Mouse (Mus musculus) kidney, embryonic 14.5 days (tissue): ENCODE measurements around the gene Gm37419. TPM values are rescaled to one million over a fixed set of nuclear protein-coding genes. Genes with fewer than 3 reads are reported as not detected.

Source experiments
- ATAC-seq: fragments of 200-750 bp; cut with Nextera tagmentation; 2 replicates; pipeline ENCODE4 v1.8.0; 2017; ENCODE audit warnings: moderate number of reproducible peaks, mild to moderate bottlenecking, moderate TSS enrichment, moderate library complexity; ENCODE audit not compliant: low FRiP score, low TSS enrichment
- H3K27ac ChIP-seq: fragments of 300-500 bp; sonication (generic); 2 replicates; pipeline ENCODE4 v1.5.1; 2014; ENCODE audit warnings: low read depth, mild to moderate bottlenecking, low read length, moderate library complexity, mixed read lengths
- H3K27me3 ChIP-seq: fragments of 300-500 bp; sonication (generic); 2 replicates; pipeline ENCODE4 v1.6.1; 2014; ENCODE audit warnings: mild to moderate bottlenecking, low read length; ENCODE audit not compliant: control insufficient read depth, insufficient read depth
- H3K36me3 ChIP-seq: fragments of 300-500 bp; sonication (generic); 2 replicates; pipeline ENCODE4 v1.6.1; 2014; ENCODE audit warnings: low read length, mixed read lengths; ENCODE audit not compliant: control insufficient read depth, insufficient read depth
- H3K4me1 ChIP-seq: fragments of 300-500 bp; sonication (generic); 2 replicates; pipeline ENCODE4 v1.6.1; 2014; ENCODE audit warnings: low read length, mixed read lengths; ENCODE audit not compliant: control insufficient read depth, insufficient read depth
- H3K4me2 ChIP-seq: fragments of 300-500 bp; sonication (generic); replicated peaks from 2 replicates; pipeline ENCODE4 v1.6.1; 2014; ENCODE audit warnings: low read depth, mild to moderate bottlenecking, low read length
- H3K4me3 ChIP-seq: fragments of 300-500 bp; sonication (generic); 2 replicates; pipeline ENCODE4 v1.5.1; 2014; ENCODE audit warnings: mild to moderate bottlenecking, low read length
- H3K9ac ChIP-seq: fragments of 300-500 bp; sonication (generic); 2 replicates; pipeline ENCODE4 v1.6.1; 2014; ENCODE audit warnings: low read depth, mild to moderate bottlenecking, low read length, moderate library complexity
- H3K9me3 ChIP-seq: fragments of 300-500 bp; sonication (generic); 2 replicates; pipeline ENCODE4 v1.6.1; 2016; ENCODE audit warnings: low read length; ENCODE audit not compliant: control insufficient read depth
- WGBS: fragments of 180-500 bp; shearing (Covaris S2); extraction: QIAGEN DNeasy Blood & Tissue Kit; methylation state at CpG from one replicate; pipeline ENCODE4 v1.1.7; 2014; 5-methylcytosine and 5-hydroxymethylcytosine counted together
- polyA plus RNA-seq: library from polyadenylated mRNA; unstranded; fragments of >200 nt; fragmentation: Nextera tagmentation; extraction: Ambion mirVana; gene quantifications from 2 replicates; pipeline ENCODE4 v1.2.1, GENCODE M21; 2014

The Gm37419 gene
- polyA plus RNA-seq, 1 experiment from 2014 or later = not detected

GRCm38 (mm10) chr16:23982891-23983588, 5.2 kb upstream of the Gm37419 start:
- H3K9ac ChIP-seq = no peak overlapping the region; the same call in 1 of the 2 replicates
- peaks cover 26% of the 10 kb centered on the region for H3K4me1 ChIP-seq

GRCm38 (mm10) chr16:23984183-23984582, 4.1 kb upstream of the Gm37419 start:
- ATAC-seq = peak; percentile 46
- H3K27ac ChIP-seq = no peak overlapping the region
- under 1% methylated on average over 22 of the region's 22 CpGs for WGBS
- peaks cover 19% of the 10 kb centered on the region for H3K27me3 ChIP-seq
- H3K9ac ChIP-seq = peak overlapping the region; percentile 47; the same call in 1 of the 2 replicates
- no peaks in the 10 kb centered on the region for H3K36me3 ChIP-seq
- no peaks in the 10 kb centered on the region for H3K9me3 ChIP-seq
- peaks cover 26% of the 10 kb centered on the region for H3K4me1 ChIP-seq
- H3K4me3 ChIP-seq = peak overlapping the region; percentile 42
- H3K4me2 ChIP-seq = peak overlapping the region; percentile 93

More at GRCm38 (mm10) chr16:23982891-23983588, 5.2 kb upstream of the Gm37419 start:
- 1% methylated on average over 33 of the region's 33 CpGs for WGBS
- ATAC-seq = no peak
- no peak overlapping the region for H3K27ac ChIP-seq
- H3K27me3 ChIP-seq = peaks cover 19% of the 10 kb centered on the region
- H3K9me3 ChIP-seq = no peaks in the 10 kb centered on the region
- no peaks in the 10 kb centered on the region for H3K36me3 ChIP-seq
- H3K4me3 ChIP-seq = peak overlapping the region; percentile 43
- peak overlapping the region; percentile 85 for H3K4me2 ChIP-seq

- no peak for ATAC-seq
- Histone ChIP-seq H3K27ac (no peak overlapping the region), H3K4me2 (peak overlapping the region; percentile 93), H3K27me3 (peaks cover 11% of the 10 kb centered on the region), H3K4me1 (peaks cover 26% of the 10 kb centered on the region), H3K9me3 (no peaks in the 10 kb centered on the region), H3K9ac (peak overlapping the region; percentile 47), H3K36me3 (no peaks in the 10 kb centered on the region), H3K4me3 (peak overlapping the region; percentile 42)
- WGBS = under 1% methylated on average over 22 of the region's 22 CpGs
These were observed 3.4 kb upstream of the Gm37419 start for GRCm38 (mm10) chr16:23984760-23985466.

- Histone ChIP-seq H3K4me3 (no peak overlapping the region), H3K4me1 (peaks cover 23% of the 10 kb centered on the region)
These were observed 2.8 kb upstream of the Gm37419 start for GRCm38 (mm10) chr16:23985467-23985861.

GRCm38 (mm10) chr16:23986176-23986575, 2.1 kb upstream of the Gm37419 start:
- no peak overlapping the region for H3K27ac ChIP-seq
- H3K9ac ChIP-seq = no peak overlapping the region
- H3K27me3 ChIP-seq = no peaks in the 10 kb centered on the region
- WGBS = 10% methylated on average over 3 of the region's 3 CpGs
- H3K4me3 ChIP-seq = peak overlapping the region; percentile 84; the same call in 1 of the 2 replicates
- H3K4me1 ChIP-seq = peaks cover 18% of the 10 kb centered on the region; the same call in 1 of the 2 replicates
- H3K36me3 ChIP-seq = no peaks in the 10 kb centered on the region
- peak overlapping the region; percentile 94 for H3K4me2 ChIP-seq
- H3K9me3 ChIP-seq = no peaks in the 10 kb centered on the region
- no peak for ATAC-seq

More at GRCm38 (mm10) chr16:23985467-23985861, 2.8 kb upstream of the Gm37419 start:
- no peaks in the 10 kb centered on the region for H3K9me3 ChIP-seq
- ATAC-seq = no peak
- no peaks in the 10 kb centered on the region for H3K36me3 ChIP-seq
- H3K4me2 ChIP-seq = peak overlapping the region; percentile 93; the same call in 1 of the 2 replicates
- 2% methylated on average over 6 of the region's 6 CpGs for whole genome bisulfite sequencing
- no peak overlapping the region for H3K9ac ChIP-seq
- peaks cover 6% of the 10 kb centered on the region for H3K27me3 ChIP-seq
- H3K27ac ChIP-seq = no peak overlapping the region

GRCm38 (mm10) chr16:23986871-23987270, 1.4 kb upstream of the Gm37419 start:
- H3K27ac ChIP-seq = no peak overlapping the region
- no peaks in the 10 kb centered on the region for H3K27me3 ChIP-seq
- H3K4me2 ChIP-seq = peak overlapping the region; percentile 94
- H3K9ac ChIP-seq = peak overlapping the region; percentile 84
- H3K4me1 ChIP-seq = peaks cover 20% of the 10 kb centered on the region; the same call in 1 of the 2 replicates
- H3K36me3 ChIP-seq = no peaks in the 10 kb centered on the region
- H3K9me3 ChIP-seq = no peaks in the 10 kb centered on the region
- peak overlapping the region; percentile 84 for H3K4me3 ChIP-seq
- WGBS = 1% methylated on average over 17 of the region's 17 CpGs
- no peak for ATAC-seq

- peak overlapping the region; percentile 99 for H3K27ac ChIP-seq
- ATAC-seq = 0 out of 2 replicates have a peak, but pooled peaks have one; percentile 14
- peaks cover 20% of the 10 kb centered on the region; the same call in 1 of the 2 replicates for H3K4me1 ChIP-seq
- H3K4me2 ChIP-seq = peak overlapping the region; percentile 94
- WGBS = under 1% methylated on average over 64 of the region's 64 CpGs
- no peaks in the 10 kb centered on the region for H3K36me3 ChIP-seq
- peak overlapping the region; percentile 84 for H3K9ac ChIP-seq
- H3K27me3 ChIP-seq = no peaks in the 10 kb centered on the region
- peak overlapping the region; percentile 84 for H3K4me3 ChIP-seq
- no peaks in the 10 kb centered on the region for H3K9me3 ChIP-seq
These were observed 733 bp upstream of the Gm37419 start for GRCm38 (mm10) chr16:23987341-23988156.

- no peaks in the 10 kb centered on the region for H3K27me3 ChIP-seq
- peaks cover 21% of the 10 kb centered on the region for H3K4me1 ChIP-seq
- H3K9me3 ChIP-seq = no peaks in the 10 kb centered on the region
- H3K4me3 ChIP-seq = peak overlapping the region; percentile 84
- H3K36me3 ChIP-seq = no peaks in the 10 kb centered on the region
- H3K4me2 ChIP-seq = peak overlapping the region; percentile 94
- peak overlapping the region; percentile 84 for H3K9ac ChIP-seq
- H3K27ac ChIP-seq = peak overlapping the region; percentile 99
- WGBS = under 1% methylated on average over 13 of the region's 13 CpGs
- ATAC-seq = no peak
These were observed 171 bp upstream of the Gm37419 start for GRCm38 (mm10) chr16:23988157-23988465.
